Mouse (Mus musculus) intestine, postnatal 0 days (tissue): ENCODE results near the gene Gm10715. TPM values are rescaled to one million over a fixed set of nuclear protein-coding genes. Genes with fewer than 3 reads are reported as not detected.
"Not testable (repeated sequence)": the region's sequence is repeated elsewhere in the genome, so short reads cannot be mapped to it uniquely, and the experiment has no call there.

Source experiments
- ATAC-seq: fragments of 200-750 bp; cut with Nextera tagmentation; 2 replicates; pipeline ENCODE4 v1.8.0; 2017; ENCODE audit warnings: mild to moderate bottlenecking, moderate TSS enrichment, moderate library complexity
- H3K27ac ChIP-seq: fragments of 300-500 bp; sonication (generic); 2 replicates; pipeline ENCODE4 v1.5.1; 2014; ENCODE audit warnings: mild to moderate bottlenecking, low read depth, low read length, moderate library complexity
- H3K27me3 ChIP-seq: fragments of 300-500 bp; sonication (generic); replicated peaks from 2 replicates; pipeline ENCODE4 v1.6.1; 2014; ENCODE audit warnings: low read length, mixed read lengths; ENCODE audit not compliant: control insufficient read depth, insufficient read depth
- H3K36me3 ChIP-seq: fragments of 300-500 bp; sonication (generic); 2 replicates; pipeline ENCODE4 v1.6.1; 2014; ENCODE audit warnings: mild to moderate bottlenecking, moderate library complexity; ENCODE audit not compliant: control insufficient read depth, insufficient read depth
- H3K4me1 ChIP-seq: fragments of 300-500 bp; sonication (generic); replicated peaks from 2 replicates; pipeline ENCODE4 v1.6.1; 2014; ENCODE audit warnings: antibody characterized with exemption, low read length, mixed read lengths; ENCODE audit not compliant: control insufficient read depth, insufficient read depth
- H3K4me2 ChIP-seq: fragments of 300-500 bp; sonication (generic); replicated peaks from 2 replicates; pipeline ENCODE4 v1.6.1; 2014; ENCODE audit warnings: low read depth, mild to moderate bottlenecking, moderate library complexity
- H3K4me3 ChIP-seq: fragments of 300-500 bp; sonication (generic); 2 replicates; pipeline ENCODE4 v1.5.1; 2014; ENCODE audit warnings: low read depth, low read length
- H3K9ac ChIP-seq: fragments of 300-500 bp; sonication (generic); 2 replicates; pipeline ENCODE4 v1.6.1; 2014; ENCODE audit warnings: mild to moderate bottlenecking, low read depth, low read length
- H3K9me3 ChIP-seq: fragments of 300-500 bp; sonication (generic); 2 replicates; pipeline ENCODE4 v1.6.1; 2016; ENCODE audit warnings: mixed run types; ENCODE audit not compliant: control insufficient read depth
- WGBS: fragments of 180-500 bp; shearing (Covaris S2); extraction: QIAGEN DNeasy Blood & Tissue Kit; methylation state at CpG from one replicate; pipeline ENCODE4 v1.1.7; 2014; 5-methylcytosine and 5-hydroxymethylcytosine counted together
- polyA plus RNA-seq: library from polyadenylated mRNA; unstranded; fragments of >200 nt; fragmentation: Nextera tagmentation; extraction: Ambion mirVana; gene quantifications from 2 replicates; pipeline ENCODE4 v1.2.1, GENCODE M21; 2015

The Gm10715 gene
- polyA plus RNA-seq, 1 experiment from 2014 or later = not detected

DNA sequence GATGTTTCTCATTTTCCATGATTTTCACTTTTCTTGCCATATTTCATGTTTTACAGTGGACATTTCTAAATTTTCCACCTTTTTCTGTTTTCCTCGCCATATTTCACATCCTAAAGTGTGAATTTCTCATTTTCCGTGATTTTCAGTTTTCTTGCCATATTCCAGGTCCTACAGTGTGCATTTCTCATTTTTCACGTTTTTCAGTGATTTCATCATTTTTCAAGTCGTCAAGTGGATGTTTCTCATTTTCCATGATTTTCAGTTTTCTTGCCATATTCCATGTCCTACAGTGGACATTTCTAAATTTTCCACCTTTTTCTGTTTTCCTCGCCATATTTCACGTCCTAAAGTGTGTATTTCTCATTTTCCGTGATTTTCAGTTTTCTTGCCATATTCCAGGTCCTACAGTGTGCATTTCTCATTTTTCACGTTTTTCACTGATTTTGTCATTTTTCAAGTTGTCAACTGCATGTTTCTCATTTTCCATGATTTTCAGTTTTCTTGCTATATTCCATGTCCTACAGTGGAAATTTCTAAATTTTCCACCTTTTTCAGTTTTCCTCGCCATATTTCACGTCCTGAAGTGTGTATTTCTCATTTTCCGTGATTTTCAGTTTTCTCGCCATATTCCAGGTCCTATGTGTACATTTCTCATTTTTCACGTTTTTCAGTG lies 13.2 kb upstream of the Gm10715 start, which contains the start of gene Gm10718:
Gene Gm10718, plus strand, starts transcription at position 236 of the 673 bp plus-strand sequence.
- H3K4me2 ChIP-seq, H3K4me3 ChIP-seq, H3K36me3 ChIP-seq, H3K9ac ChIP-seq, H3K27me3 ChIP-seq, H3K9me3 ChIP-seq, H3K4me1 ChIP-seq, H3K27ac ChIP-seq, ATAC-seq: not testable (repeated sequence)
- WGBS = 71% methylated on average over 9 of the region's 13 CpGs

DNA sequence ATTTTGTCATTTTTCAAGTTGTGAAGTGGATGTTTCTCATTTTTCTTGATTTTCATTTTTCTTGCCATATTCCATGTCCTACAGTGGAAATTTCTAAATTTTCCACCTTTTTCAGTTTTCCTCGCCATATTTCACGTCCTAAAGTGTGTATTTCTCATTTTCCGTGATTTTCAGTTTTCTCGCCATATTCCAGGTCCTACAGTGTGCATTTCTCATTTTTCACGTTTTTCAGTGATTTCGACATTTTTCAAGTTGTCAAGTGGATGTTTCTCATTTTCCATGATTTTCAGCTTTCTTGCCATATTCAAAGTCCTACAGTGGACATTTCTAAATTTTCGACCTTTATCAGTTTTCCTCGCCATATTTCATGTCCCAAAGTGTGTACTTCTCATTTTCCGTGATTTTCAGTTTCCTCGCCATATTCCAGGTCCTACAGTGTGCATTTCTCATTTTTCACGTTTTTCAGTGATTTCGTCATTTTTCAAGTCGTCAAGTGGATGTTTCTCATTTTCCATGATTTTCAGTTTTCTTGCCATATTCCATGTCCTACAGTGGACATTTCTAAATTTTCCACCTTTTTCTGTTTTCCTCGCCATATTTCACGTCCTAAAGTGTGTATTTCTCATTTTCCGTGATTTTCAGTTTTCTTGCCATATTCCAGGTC lies 12.6 kb upstream of the Gm10715 start:
- ATAC-seq, H3K9ac ChIP-seq, H3K36me3 ChIP-seq, H3K27ac ChIP-seq, H3K4me3 ChIP-seq, H3K4me1 ChIP-seq, H3K9me3 ChIP-seq, H3K27me3 ChIP-seq, H3K4me2 ChIP-seq: not testable (repeated sequence)
- 68% methylated on average over 14 of the region's 16 CpGs for WGBS

DNA sequence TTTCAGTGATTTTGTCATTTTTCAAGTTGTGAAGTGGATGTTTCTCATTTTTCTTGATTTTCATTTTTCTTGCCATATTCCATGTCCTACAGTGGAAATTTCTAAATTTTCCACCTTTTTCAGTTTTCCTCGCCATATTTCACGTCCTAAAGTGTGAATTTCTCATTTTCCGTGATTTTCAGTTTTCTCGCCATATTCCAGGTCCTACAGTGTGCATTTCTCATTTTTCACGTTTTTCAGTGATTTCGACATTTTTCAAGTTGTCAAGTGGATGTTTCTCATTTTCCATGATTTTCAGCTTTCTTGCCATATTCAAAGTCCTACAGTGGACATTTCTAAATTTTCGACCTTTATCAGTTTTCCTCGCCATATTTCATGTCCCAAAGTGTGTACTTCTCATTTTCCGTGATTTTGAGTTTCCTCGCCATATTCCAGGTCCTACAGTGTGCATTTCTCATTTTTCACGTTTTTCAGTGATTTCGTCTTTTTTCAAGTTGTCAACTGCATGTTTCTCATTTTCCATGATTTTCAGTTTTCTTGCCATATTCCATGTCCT lies 11.7 kb upstream of the Gm10715 start, which contains the start of gene Gm10717:
Gene Gm10717, plus strand, starts transcription at position 506 of the 556 bp plus-strand sequence.
- ATAC-seq, H3K4me2 ChIP-seq, H3K4me3 ChIP-seq, H3K9ac ChIP-seq, H3K4me1 ChIP-seq, H3K36me3 ChIP-seq, H3K9me3 ChIP-seq, H3K27ac ChIP-seq, H3K27me3 ChIP-seq: not testable (repeated sequence)
- 73% methylated on average over 12 of the region's 12 CpGs for WGBS

DNA sequence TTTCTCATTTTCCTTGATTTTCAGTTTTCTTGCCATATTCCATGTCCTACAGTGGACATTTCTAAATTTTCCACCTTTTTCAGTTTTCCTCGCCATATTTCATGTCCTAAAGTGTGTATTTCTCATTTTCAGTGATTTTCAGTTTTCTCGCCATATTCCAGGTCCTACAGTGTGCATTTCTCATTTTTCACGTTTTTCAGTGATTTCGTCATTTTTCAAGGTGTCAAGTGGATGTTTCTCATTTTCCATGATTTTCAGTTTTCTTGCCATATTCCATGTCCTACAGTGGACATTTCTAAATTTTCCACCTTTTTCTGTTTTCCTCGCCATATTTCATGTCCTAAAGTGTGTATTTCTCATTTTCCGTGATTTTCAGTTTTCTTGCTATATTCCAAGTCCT lies 11.0 kb upstream of the Gm10715 start:
- not testable (repeated sequence) for H3K4me2 ChIP-seq, H3K27ac ChIP-seq, H3K4me1 ChIP-seq, H3K27me3 ChIP-seq, H3K9ac ChIP-seq, H3K36me3 ChIP-seq, H3K4me3 ChIP-seq, ATAC-seq, H3K9me3 ChIP-seq
- WGBS = 63% methylated on average over 4 of the region's 6 CpGs

DNA sequence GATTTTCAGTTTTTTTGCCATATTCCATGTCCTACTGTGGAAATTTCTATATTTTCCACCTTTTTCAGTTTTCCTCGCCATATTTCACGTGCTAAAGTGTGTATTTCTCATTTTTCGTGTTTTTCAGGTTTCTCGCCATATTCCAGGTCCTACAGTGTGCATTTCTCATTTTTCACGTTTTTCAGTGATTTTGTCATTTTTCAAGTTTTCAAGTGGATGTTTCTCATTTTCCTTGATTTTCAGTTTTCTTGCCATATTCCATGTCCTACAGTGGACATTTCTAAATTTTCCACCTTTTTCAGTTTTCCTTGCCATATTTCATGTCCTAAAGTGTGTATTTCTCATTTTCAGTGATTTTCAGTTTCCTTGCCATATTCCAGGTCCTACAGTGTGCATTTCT lies 10.5 kb upstream of the Gm10715 start:
- H3K27me3 ChIP-seq, H3K4me1 ChIP-seq, H3K9ac ChIP-seq, H3K9me3 ChIP-seq, ATAC-seq, H3K27ac ChIP-seq, H3K36me3 ChIP-seq, H3K4me2 ChIP-seq, H3K4me3 ChIP-seq: not testable (repeated sequence)
- WGBS = 73% methylated on average over 5 of the region's 5 CpGs

DNA sequence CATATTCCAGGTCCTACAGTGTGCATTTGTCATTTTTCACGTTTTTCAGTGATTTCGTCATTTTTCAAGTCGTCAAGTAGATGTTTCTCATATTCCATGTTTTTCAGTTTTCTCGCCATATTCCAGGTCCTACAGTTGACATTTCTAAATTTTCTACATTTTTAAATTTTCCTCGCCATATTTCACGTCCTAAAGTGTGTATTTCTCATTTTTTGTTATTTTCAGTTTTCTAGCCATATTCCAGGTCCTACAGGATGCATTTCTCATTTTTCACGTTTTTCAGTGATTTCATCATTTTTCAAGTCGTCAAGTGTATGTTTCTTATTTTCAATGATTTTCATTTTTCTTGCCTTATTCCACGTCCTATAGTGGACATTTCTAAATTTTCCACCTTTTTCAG lies 9.9 kb upstream of the Gm10715 start:
- 71% methylated on average over 9 of the region's 9 CpGs for WGBS
- not testable (repeated sequence) for H3K4me1 ChIP-seq, H3K9ac ChIP-seq, H3K4me3 ChIP-seq, H3K9me3 ChIP-seq, H3K36me3 ChIP-seq, H3K4me2 ChIP-seq, H3K27ac ChIP-seq, ATAC-seq, H3K27me3 ChIP-seq

DNA sequence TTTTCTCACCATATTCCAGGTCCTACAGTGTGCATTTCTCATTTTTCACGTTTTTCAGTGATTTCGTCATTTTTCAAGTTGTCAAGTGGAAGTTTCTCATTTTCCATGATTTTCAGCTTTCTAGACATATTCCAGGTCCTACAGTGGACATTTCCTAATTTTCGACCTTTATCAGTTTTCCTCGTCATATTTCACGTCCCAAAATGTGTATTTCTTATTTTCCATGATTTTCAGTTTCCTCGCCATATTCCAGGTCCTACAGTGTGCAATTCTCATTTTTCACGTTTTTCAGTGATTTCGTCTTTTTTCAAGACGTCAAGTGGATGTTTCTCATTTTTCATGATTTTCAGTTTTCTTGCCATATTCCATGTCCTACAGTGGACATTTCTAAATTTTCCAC lies 9.5 kb upstream of the Gm10715 start:
- not testable (repeated sequence) for H3K36me3 ChIP-seq, H3K4me1 ChIP-seq, ATAC-seq, H3K9ac ChIP-seq, H3K9me3 ChIP-seq, H3K27me3 ChIP-seq, H3K4me3 ChIP-seq, H3K27ac ChIP-seq, H3K4me2 ChIP-seq
- WGBS = 76% methylated on average over 9 of the region's 9 CpGs

DNA sequence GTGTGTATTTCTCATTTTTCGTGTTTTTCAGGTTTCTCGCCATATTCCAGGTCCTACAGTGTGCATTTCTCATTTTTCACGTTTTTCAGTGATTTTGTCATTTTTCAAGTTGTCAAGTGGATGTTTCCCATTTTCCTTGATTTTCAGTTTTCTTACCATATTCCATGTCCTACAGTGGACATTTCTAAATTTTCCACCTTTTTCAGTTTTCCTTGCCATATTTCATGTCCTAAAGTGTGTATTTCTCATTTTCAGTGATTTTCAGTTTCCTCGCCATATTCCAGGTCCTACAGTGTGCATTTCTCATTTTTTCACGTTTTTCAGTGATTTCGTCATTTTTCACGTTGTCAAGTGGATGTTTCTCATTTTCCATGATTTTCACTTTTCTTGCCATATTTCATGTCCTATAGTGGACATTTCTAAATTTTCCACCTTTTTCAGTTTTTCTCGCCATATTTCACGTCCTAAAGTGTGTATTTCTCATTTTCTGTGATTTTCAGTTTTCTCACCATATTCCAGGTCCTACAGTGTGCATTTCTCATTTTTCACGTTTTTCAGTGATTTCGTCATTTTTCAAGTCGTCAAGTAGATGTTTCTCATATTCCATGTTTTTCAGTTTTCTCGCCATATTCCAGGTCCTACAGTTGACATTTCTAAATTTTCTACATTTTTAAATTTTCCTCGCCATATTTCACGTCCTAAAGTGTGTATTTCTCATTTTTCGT lies 7.2 kb upstream of the Gm10715 start:
- not testable (repeated sequence) for H3K4me2 ChIP-seq, H3K27me3 ChIP-seq

More for the DNA sequence above, 7.2 kb upstream of the Gm10715 start:
- not testable (repeated sequence) for H3K27ac ChIP-seq, H3K36me3 ChIP-seq, H3K4me1 ChIP-seq, H3K4me3 ChIP-seq, H3K9me3 ChIP-seq, H3K9ac ChIP-seq, ATAC-seq
- 67% methylated on average over 12 of the region's 16 CpGs for WGBS
